Mouse (Mus musculus) monocyte, adult 5-6 weeks (primary cell): ENCODE measurements at regions not wholly inside any gene's neighbourhood (a gene's known extent, or its start where the extent isn't known, plus 50 kb on each side); places are given as distances from the start of the nearest gene placed in this dataset.

Source experiments
- ATAC-seq: fragments of 153-309, 156-312 bp; replicated peaks from 2 replicates; pipeline ENCODE4 v1.8.0; 2017; ENCODE audit warnings: mild to moderate bottlenecking; ENCODE audit not compliant: low TSS enrichment, insufficient number of reproducible peaks, severe bottlenecking, poor library complexity, low FRiP score

- ATAC-seq: no peak
These were observed 167.8 kb upstream of the Azi2 start for GRCm38 (mm10) chr9:117872387-117873081.

DNA sequence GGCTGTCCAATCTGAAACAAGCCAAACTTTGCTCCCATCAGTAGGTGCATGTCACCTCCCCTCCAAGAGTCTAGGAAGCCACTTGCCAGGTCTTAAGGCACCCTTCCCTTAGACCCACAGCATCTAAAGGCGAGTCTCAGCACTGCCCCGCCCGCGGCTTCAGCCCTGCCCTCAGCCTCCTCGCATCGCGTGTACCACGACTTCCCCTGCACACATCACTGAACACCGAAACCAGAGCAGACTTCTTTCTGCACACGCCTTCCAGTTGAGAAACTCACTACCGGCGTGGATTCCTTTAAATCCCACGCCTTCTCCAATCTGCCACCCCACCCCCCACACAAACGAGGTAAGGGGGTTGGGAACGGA lies 168.3 kb upstream of the Azi2 start:
- ATAC-seq: no peak

- ATAC-seq: no peak
These were observed 169.7 kb upstream of the Azi2 start for GRCm38 (mm10) chr9:117870616-117871015.

DNA sequence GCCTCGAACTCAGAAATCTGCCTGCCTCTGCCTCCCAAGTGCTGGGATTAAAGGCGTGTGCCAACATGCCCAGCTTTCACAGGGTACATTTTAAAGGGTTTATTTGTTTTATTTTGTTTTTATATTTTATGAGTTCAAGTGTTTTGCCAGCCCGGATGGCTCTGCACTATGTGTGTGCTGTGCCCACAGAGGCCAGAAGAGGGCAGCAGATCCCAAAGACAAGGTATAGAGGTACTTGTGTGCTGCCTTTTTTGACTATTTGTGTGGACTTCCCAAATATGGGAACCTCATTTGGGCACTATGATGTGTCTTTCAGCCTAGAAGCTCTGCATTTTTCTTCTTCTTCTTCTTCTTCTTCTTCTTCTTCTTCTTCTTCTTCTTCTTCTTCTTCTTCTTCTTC lies 176.4 kb upstream of the Azi2 start:
- ATAC-seq: no peak

- ATAC-seq: no peak
These were observed 177.0 kb upstream of the Azi2 start for GRCm38 (mm10) chr9:117863318-117863717.

DNA sequence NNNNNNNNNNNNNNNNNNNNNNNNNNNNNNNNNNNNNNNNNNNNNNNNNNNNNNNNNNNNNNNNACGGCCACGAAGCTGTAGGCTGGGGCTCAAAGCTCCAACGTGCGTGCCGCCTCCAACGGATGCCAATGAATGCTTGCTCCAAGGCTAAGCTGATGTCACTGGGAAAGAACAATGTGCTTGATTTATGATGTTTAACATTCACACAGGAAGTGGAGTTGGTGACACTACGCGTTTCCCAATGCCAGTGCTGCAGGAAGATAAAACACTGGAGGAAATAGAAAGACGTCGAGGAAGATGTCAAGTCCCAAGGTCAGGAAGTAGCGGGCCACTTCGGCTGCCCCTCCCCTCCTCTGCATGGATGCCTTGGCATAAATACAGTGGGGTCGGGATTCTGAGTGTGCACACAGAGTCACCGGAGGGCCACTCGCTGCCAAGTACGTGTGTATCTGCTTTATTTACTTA lies 180.7 kb upstream of the Azi2 start:
- ATAC-seq: no peak

DNA sequence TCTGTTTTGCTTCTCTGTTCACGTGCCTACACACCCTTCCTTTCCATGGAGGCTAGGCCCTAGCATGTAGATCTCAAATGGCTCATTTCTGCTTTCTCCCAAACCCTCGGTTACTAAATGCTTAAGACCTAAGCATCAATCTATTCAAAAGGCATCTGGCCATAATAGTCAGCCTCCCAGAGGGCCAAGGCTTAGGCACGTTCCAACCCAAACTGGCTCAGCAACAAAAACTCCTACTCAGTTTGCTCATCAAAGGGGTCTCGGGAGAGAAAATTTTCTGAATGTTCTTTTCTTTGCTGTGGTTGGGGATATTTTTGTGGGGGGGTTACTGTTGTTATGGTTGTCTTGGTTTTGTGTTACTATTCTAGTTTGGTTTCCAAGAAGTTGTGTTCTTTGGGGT lies 196.8 kb upstream of the Azi2 start:
- ATAC-seq: no peak

GRCm38 (mm10) chr9:117836696-117837380 lies 203.5 kb upstream of the Azi2 start:
- ATAC-seq: no peak

DNA sequence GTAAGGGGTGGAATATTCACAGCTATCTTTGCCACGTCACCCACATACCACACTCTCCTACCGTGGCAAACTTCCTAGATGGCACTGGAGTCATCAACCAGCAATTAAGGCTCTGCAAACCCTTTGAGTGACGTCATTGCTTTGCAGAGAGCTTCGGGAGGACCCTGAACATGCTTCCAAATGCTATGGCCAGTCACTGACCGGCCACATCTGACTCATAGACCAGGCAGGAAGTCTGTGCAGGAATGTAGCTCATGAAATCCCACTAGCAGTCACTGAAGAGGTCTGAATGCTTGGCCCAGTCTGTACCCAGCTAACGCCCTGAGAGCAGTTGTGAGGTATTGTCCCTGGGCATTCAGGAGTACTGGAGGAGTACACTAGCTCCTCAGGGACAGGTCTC lies 203.9 kb upstream of the Rbms3 start:
- no peak for ATAC-seq

GRCm38 (mm10) chr9:117814661-117815060 lies 184.9 kb upstream of the Rbms3 start:
- no peak for ATAC-seq

- ATAC-seq: no peak
These were observed 183.5 kb upstream of the Rbms3 start for GRCm38 (mm10) chr9:117813216-117813615.

DNA sequence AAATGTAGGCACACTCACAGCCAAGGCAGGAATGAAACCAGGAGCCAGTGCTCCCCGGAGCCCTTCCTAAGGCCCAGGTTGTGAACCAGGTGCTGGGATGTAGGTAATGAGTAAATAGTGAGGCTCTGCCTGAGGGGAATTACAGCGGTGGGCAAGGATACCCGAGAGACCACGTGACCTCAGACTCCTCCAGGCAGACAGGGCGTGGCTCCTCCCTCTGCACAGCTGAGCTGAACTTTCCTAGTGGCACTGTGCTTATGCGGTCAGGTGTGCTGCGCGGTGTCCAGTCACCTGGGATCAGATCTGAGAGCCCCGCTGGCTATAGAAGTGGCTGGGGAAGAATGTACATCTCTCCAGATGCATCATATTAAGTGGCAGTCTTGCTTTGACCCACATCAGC lies 176.1 kb upstream of the Rbms3 start:
- ATAC-seq: no peak

- ATAC-seq: no peak
These were observed 154.5 kb upstream of the Rbms3 start for GRCm38 (mm10) chr9:117784186-117784591.

DNA sequence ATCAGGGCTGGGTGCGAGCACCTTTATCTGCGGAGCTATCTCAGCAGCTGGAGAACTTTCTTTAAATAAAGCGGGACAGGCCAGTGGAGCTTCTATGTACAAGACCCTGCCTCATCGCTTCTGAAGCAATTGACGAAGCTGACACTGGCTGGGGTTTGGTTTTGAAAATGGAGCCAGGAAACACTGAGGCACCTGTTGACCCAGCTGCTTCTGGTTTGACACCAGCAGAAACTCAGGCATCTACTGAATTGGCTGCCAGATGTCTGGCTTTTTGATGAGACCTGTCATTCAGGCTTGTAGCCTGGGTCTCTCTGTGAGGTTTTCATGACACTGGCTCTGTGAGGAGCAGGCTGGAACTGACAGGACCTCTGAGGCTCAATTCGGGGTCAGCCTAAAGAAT lies 124.9 kb upstream of the Rbms3 start:
- ATAC-seq: no peak

GRCm38 (mm10) chr9:117753466-117753865 lies 123.8 kb upstream of the Rbms3 start:
- no peak for ATAC-seq

DNA sequence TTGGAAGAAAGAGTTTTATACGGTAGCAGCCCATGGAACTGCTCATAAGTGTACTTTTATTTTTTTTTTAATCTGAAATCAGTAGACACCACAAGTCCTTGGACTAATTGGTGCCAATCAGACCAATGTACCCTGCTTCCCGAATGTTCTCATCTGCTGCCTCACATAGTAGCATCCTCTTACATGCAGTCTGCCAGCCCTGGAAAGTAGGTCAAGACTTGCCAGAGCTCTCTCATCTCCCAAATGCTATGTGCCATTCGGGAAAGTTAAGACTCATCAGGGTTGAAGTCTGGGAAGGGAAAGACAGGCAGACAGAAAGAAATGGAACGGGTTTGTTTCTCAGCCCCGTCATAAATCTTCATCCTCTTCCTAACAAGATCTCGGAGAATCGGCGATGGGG lies 115.2 kb upstream of the Rbms3 start:
- no peak for ATAC-seq

DNA sequence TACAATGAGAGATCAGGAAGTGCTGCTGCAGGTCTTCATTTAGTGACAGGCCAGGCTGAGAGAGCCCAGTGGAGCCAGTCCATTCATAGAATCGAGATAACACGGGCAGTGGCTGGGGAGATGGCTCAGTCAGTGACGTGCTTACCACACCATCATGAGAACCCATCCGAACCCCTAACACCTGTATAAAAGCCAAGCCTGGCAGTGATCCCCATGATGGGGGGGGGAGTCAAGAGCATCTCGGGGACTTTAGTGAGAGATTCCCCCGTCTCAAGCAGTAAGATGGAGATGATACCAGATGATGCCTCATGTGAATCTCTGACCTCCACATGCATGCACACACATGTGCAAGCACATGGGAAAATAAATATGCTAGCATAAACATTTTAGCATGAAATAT lies 99.7 kb upstream of the Rbms3 start:
- ATAC-seq: no peak

GRCm38 (mm10) chr9:117720161-117720598 lies 90.5 kb upstream of the Rbms3 start:
- no peak for ATAC-seq

DNA sequence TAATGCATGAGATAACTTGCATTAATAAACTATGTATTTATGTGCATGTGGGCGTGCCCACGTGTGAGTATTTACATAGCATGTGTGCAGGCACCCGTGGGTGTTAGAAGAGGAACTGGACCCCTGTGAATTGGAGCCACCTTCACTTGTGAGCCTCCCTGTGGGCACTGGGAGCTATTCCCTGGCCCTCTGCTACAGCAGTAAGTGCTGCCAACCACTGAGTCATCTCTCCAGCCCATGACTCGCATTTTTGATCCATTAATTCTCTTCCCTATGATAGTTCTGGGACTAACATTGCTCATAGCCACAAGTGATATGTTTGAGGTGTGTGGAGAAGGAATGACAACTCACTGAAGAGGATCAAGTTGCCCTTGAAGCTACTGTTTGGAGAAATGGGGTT lies 87.6 kb upstream of the Rbms3 start:
- no peak for ATAC-seq

DNA sequence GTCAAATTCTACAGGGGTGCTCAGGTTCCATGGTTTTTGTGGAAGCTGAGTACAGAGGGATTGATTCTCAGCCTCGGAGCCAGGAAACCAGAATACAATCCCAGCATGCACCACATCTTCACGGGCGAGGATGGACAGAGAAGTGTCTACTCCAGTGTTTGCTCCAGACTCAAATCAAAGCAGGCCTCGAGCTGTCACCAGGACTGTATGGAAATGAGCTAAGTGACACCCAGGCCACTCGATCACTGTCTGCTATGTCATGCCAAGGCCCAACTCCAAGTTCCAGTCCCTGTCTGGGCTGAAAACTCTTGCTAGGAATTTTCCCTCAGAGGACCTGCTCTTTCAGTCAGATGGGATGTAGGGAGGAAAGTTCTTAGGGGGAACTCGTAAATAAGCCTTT lies 86.8 kb upstream of the Rbms3 start:
- no peak for ATAC-seq
